Mouse (Mus musculus): ENCODE results near the gene Cdh4. TPM values are rescaled to one million over a fixed set of nuclear protein-coding genes. Genes with fewer than 3 reads are reported as not detected.

The Cdh4 gene
- total and polyA plus RNA-seq, 2 experiments from 2014 or later = 58.9 to 84.0 TPM

GRCm38 (mm10) chr2:179852862-179853261, 410.6 kb downstream of the Cdh4 start:
- H3K36me3 ChIP-seq (ENCODE audit: insufficient read depth) = no peaks in the 10 kb centered on the region
- no peak for TF ChIP-seq CTCF (IDR thresholded peaks at IDR 0.05; ENCODE audit: low read depth)
- WGBS = 55% methylated on average over 11 of the region's 11 CpGs
- H3K4me1 ChIP-seq (ENCODE audit: insufficient read depth) = 0 out of 2 replicates have a peak, but pooled peaks cover 8% of the 10 kb centered on the region
- H3K4me2 ChIP-seq (ENCODE audit: low read depth) = no peak overlapping the region
- H3K4me3 ChIP-seq (ENCODE audit: low read depth, low read length) = no peak overlapping the region
- DNase-seq = no peak
- ATAC-seq = no peak
- H3K9ac ChIP-seq = no peak overlapping the region
- no peaks in the 10 kb centered on the region for H3K9me3 ChIP-seq (ENCODE audit: low read length)
- no peak overlapping the region for H3K27ac ChIP-seq (ENCODE audit: low read depth, low read length)
- H3K27me3 ChIP-seq (ENCODE audit: insufficient read depth, low read length) = no peaks in the 10 kb centered on the region

- DNase-seq (no peak), ATAC-seq (no peak; the same call in 1 of the 2 replicates)
- H3K9ac ChIP-seq = no peak overlapping the region
- H3K4me2 ChIP-seq (ENCODE audit: low read depth) = no peak overlapping the region
- H3K9me3 ChIP-seq (ENCODE audit: low read length) = no peaks in the 10 kb centered on the region
- WGBS = 44% methylated on average over 10 of the region's 10 CpGs
- H3K36me3 ChIP-seq (ENCODE audit: insufficient read depth) = no peaks in the 10 kb centered on the region
- no peak overlapping the region; the same call in 1 of the 2 replicates for H3K27ac ChIP-seq (ENCODE audit: low read depth, low read length)
- no peaks in the 10 kb centered on the region for H3K27me3 ChIP-seq (ENCODE audit: insufficient read depth, low read length)
- TF ChIP-seq CTCF (IDR thresholded peaks at IDR 0.05; ENCODE audit: low read depth) = no peak
- H3K4me3 ChIP-seq (ENCODE audit: low read depth, low read length) = no peak overlapping the region
- 0 out of 2 replicates have a peak, but pooled peaks cover 8% of the 10 kb centered on the region for H3K4me1 ChIP-seq (ENCODE audit: insufficient read depth)
Observed at GRCm38 (mm10) chr2:179853892-179854291, 411.7 kb downstream of the Cdh4 start.

- no peak for TF ChIP-seq CTCF (IDR thresholded peaks at IDR 0.05; ENCODE audit: low read depth)
- WGBS = 48% methylated on average over 4 of the region's 4 CpGs
- no peak for DNase-seq
- no peaks in the 10 kb centered on the region for H3K27me3 ChIP-seq (ENCODE audit: insufficient read depth, low read length)
- no peak overlapping the region for H3K27ac ChIP-seq (ENCODE audit: low read depth, low read length)
- H3K4me3 ChIP-seq (ENCODE audit: low read depth, low read length) = no peak overlapping the region
- H3K36me3 ChIP-seq (ENCODE audit: insufficient read depth) = no peaks in the 10 kb centered on the region
- no peaks in the 10 kb centered on the region for H3K9me3 ChIP-seq (ENCODE audit: low read length)
- no peak overlapping the region for H3K4me2 ChIP-seq (ENCODE audit: low read depth)
- 0 out of 2 replicates have a peak, but pooled peaks cover 8% of the 10 kb centered on the region for H3K4me1 ChIP-seq (ENCODE audit: insufficient read depth)
- peak; percentile 30; the same call in 1 of the 2 replicates for ATAC-seq
- no peak overlapping the region for H3K9ac ChIP-seq
Observed at GRCm38 (mm10) chr2:179857086-179857485, 414.9 kb downstream of the Cdh4 start.

- Histone ChIP-seq H3K27me3 (ENCODE audit: insufficient read depth, low read length) (no peaks in the 10 kb centered on the region), H3K9me3 (ENCODE audit: low read length) (no peaks in the 10 kb centered on the region), H3K4me1 (ENCODE audit: insufficient read depth) (no peaks in the 10 kb centered on the region), H3K4me3 (ENCODE audit: low read depth, low read length) (no peak overlapping the region), H3K9ac (no peak overlapping the region), H3K36me3 (ENCODE audit: insufficient read depth) (no peaks in the 10 kb centered on the region), H3K27ac (ENCODE audit: low read depth, low read length) (no peak overlapping the region), H3K4me2 (ENCODE audit: low read depth) (no peak overlapping the region)
- 68% methylated on average over 3 of the region's 3 CpGs for WGBS
- DNase-seq = no peak
- TF ChIP-seq CTCF (IDR thresholded peaks at IDR 0.05; ENCODE audit: low read depth) = no peak
- no peak for ATAC-seq
Observed at GRCm38 (mm10) chr2:179862676-179863075, 420.4 kb downstream of the Cdh4 start.

- 63% methylated on average over 3 of the region's 3 CpGs for WGBS
- peak; percentile 69 for TF ChIP-seq CTCF (IDR thresholded peaks at IDR 0.05; ENCODE audit: low read depth)
- no peak overlapping the region for H3K4me3 ChIP-seq (ENCODE audit: low read depth, low read length)
- no peak overlapping the region for H3K4me2 ChIP-seq (ENCODE audit: low read depth)
- no peaks in the 10 kb centered on the region for H3K36me3 ChIP-seq (ENCODE audit: insufficient read depth)
- no peaks in the 10 kb centered on the region for H3K27me3 ChIP-seq (ENCODE audit: insufficient read depth, low read length)
- H3K9ac ChIP-seq = no peak overlapping the region
- H3K27ac ChIP-seq (ENCODE audit: low read depth, low read length) = no peak overlapping the region
- ATAC-seq = peak; percentile 20; the same call in 1 of the 2 replicates
- no peaks in the 10 kb centered on the region for H3K4me1 ChIP-seq (ENCODE audit: insufficient read depth)
- H3K9me3 ChIP-seq (ENCODE audit: low read length) = no peaks in the 10 kb centered on the region
- no peak for DNase-seq
Observed at GRCm38 (mm10) chr2:179863266-179863665, 421.0 kb downstream of the Cdh4 start.

- H3K9me3 ChIP-seq (ENCODE audit: low read length) = no peaks in the 10 kb centered on the region
- H3K4me2 ChIP-seq (ENCODE audit: low read depth) = no peak overlapping the region
- WGBS = 86% methylated on average over 5 of the region's 5 CpGs
- no peak overlapping the region for H3K9ac ChIP-seq
- no peak for DNase-seq
- no peaks in the 10 kb centered on the region for H3K27me3 ChIP-seq (ENCODE audit: insufficient read depth, low read length)
- no peaks in the 10 kb centered on the region for H3K36me3 ChIP-seq (ENCODE audit: insufficient read depth)
- no peak overlapping the region for H3K4me3 ChIP-seq (ENCODE audit: low read depth, low read length)
- H3K27ac ChIP-seq (ENCODE audit: low read depth, low read length) = no peak overlapping the region
- no peak for ATAC-seq
- peak; percentile 55 for TF ChIP-seq CTCF (IDR thresholded peaks at IDR 0.05; ENCODE audit: low read depth)
- H3K4me1 ChIP-seq (ENCODE audit: insufficient read depth) = peaks cover 7% of the 10 kb centered on the region; the same call in 1 of the 2 replicates
Observed at GRCm38 (mm10) chr2:179865097-179865496, 422.9 kb downstream of the Cdh4 start.

- Histone ChIP-seq H3K36me3 (ENCODE audit: insufficient read depth) (no peaks in the 10 kb centered on the region), H3K9me3 (ENCODE audit: low read length) (no peaks in the 10 kb centered on the region), H3K9ac (no peak overlapping the region), H3K27ac (ENCODE audit: low read depth, low read length) (no peak overlapping the region), H3K27me3 (ENCODE audit: insufficient read depth, low read length) (no peaks in the 10 kb centered on the region), H3K4me3 (ENCODE audit: low read depth, low read length) (no peak overlapping the region), H3K4me2 (ENCODE audit: low read depth) (no peak overlapping the region), H3K4me1 (ENCODE audit: insufficient read depth) (peaks cover 7% of the 10 kb centered on the region; the same call in 1 of the 2 replicates)
- DNase-seq (no peak), ATAC-seq (no peak)
- 67% methylated on average over 3 of the region's 3 CpGs for WGBS
- TF ChIP-seq CTCF (IDR thresholded peaks at IDR 0.05; ENCODE audit: low read depth) = no peak
Observed at GRCm38 (mm10) chr2:179867669-179868068, 425.4 kb downstream of the Cdh4 start.

All from forebrain, postnatal 0 days (tissue).